Mouse (Mus musculus): Measurements from ENCODE around the gene Hrc. TPM values are rescaled to one million over a fixed set of nuclear protein-coding genes. Genes with fewer than 3 reads are reported as not detected.

Gene Hrc
- total RNA-seq (2023) = not detected

DNA sequence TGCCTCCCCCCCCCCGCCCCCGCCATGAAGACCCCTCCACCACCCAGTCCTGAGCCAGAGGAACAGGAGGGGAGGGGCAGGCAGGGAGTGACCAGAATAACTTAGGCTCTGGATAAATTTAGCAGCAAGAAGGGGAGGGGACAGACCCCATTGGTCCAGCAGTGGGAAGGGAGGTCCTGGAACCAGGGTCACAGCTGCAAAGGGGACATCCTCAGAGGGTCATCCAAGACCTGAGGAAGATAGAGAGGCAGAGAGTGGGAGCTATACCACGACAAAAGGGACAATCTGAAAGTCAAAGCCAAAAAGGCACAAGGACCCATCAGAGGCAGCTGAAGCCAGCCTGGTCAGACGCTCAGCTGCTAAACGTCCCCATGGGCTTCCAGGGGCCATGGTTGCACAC is at the start of gene Hrc:
TSS of gene Hrc (plus strand) at position 235 of the 400 bp plus-strand sequence.

DNA sequence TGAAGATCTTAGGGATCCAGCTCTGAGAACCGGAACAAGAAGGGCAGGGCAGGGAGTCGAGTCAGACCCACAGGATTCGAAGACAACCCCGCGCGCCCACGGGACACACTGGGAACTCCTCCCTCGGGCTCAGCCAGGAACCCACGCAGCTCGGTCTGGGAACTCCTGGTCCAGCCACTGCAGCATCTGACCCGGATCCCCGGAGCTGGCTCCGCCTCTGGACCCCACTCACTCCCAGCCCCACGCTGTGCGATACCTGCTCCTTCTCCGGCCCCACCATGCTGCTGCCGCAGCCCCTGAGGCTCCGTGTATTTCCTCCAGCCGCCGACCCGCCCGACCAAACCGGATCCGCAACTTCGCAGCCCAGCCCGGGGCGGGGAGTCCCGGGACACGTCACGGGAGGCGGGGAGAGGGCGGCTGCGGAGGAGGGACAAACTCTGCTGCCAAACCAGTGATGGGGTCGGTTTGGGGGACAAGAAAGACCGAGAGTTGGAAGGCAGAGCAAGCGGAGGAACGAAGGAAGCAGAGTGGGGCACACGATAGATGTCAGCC is 1.6 kb upstream of the Hrc start, which contains the start of gene Trpm4:
TSS of gene Trpm4 (minus strand) at position 350 of the 552 bp plus-strand sequence.

DNA sequence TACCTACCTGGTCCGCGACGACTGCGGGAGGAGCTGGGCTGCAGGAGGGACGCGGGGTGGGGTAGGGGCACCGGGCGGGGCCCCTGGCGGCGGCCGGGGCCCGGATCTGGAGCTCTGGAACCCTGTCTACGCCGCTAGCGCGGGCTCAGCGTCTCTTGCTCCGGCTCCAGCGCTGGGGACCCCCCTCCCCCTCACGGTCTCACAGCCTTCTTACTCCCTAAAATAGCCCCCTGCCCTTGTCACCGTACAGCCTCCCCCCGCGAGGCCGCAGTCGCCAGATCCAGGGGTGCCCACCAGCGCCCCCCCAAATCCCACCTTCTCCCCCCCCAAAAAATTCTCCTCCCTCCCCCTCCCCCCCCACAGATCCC is 31.5 kb downstream of the Hrc start, which contains the start of gene Ppfia3:
TSS of gene Ppfia3 (minus strand) at position 368 of the 368 bp plus-strand sequence.

DNA sequence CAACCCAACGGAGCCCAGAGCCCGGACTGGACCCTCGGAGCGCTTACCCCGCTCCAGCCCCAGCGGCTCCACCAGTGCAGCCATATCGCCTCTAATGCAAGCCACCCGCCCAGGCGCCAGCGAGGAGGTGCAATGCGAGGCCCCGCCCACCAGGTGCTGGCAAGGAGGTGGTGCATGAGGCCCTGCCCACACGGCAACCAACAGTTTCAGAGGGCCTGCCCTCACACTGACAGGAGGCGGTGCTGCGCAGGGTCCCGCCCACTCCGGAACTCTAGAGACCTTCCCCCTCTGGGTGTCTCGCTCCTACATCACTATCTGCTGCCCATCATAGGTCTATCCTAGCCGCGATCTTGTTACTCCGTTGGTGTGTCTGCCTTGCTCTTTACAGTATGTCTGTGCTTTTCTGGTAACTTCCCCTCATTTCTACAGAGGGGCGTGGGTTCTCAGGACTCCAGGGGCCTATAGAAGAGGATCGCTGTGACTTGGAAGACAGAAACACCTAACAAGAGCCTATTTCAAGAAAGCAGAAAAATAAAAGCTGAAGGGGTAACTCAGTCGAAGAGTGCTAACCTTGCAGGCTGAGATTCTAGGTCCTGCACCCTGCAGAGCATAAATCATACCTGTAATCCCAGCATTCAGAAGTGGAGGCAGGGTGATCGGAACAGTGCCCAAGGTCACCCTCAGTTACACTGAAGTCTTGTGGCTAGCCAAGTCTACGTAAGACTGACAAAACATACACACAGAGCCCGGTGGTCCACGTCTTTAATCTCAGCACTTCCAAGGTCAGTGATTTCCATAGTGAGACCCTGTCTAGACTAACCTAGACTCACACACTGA is 35.6 kb downstream of the Hrc start, which contains the start of gene Lin7b:
TSS of gene Lin7b (minus strand) at position 109 of the 837 bp plus-strand sequence.

Other genes starting within 250 kb of the Hrc start
- 1 to 10 TPM in 1 of 2 experiments, under 1 TPM in 1; 0.79 to 2.8 TPM for gene Rcn3, start 243.1 kb upstream of the Hrc start, total RNA-seq (2023)
- gene Fcgrt, start 231.4 kb upstream of the Hrc start, total RNA-seq (2023) = 10 to 100 TPM; 15.6 to 23.0 TPM
- 1,000 to 10,000 TPM in 1 of 2 experiments, 100 to 1,000 TPM in 1; 885 to 1,040 TPM for gene Rps11, start 210.9 kb upstream of the Hrc start, total RNA-seq (2023)
- 1,000 to 10,000 TPM; 1,010 to 1,095 TPM for gene Rpl13a, start 206.5 kb upstream of the Hrc start, total RNA-seq (2023)
- gene Gm45713, start 199.1 kb upstream of the Hrc start, total RNA-seq (2023) = not detected
- gene Flt3l, start 198.9 kb upstream of the Hrc start, total RNA-seq (2023) = 10 to 100 TPM; 23.6 to 24.1 TPM
- 10 to 100 TPM; 40.2 to 48.4 TPM for gene Pih1d1, start 181.0 kb upstream of the Hrc start, total RNA-seq (2023)
- 100 to 1,000 TPM in 1 of 2 experiments, 10 to 100 TPM in 1; 79.9 to 118 TPM for gene Aldh16a1, start 180.7 kb upstream of the Hrc start, total RNA-seq (2023)
- not detected for gene Slc17a7, start 171.3 kb upstream of the Hrc start, total RNA-seq (2023)
- gene Gfy, start 155.7 kb upstream of the Hrc start, total RNA-seq (2023) = not detected
- not detected for gene Pth2, start 154.3 kb upstream of the Hrc start, total RNA-seq (2023)
- under 1 TPM in 1 of 2 experiments, not detected in 1; 0.20 TPM for gene Ccdc155, start 130.4 kb upstream of the Hrc start, total RNA-seq (2023)
- under 1 TPM; 0.58 to 0.95 TPM for gene Dkkl1, start 123.1 kb upstream of the Hrc start, total RNA-seq (2023)
- gene Tead2, start 119.5 kb upstream of the Hrc start, total RNA-seq (2023) = not detected
- 100 to 1,000 TPM; 351 to 377 TPM for gene Cd37, start 96.2 kb upstream of the Hrc start, total RNA-seq (2023)
- under 1 TPM; 0.31 to 0.78 TPM for gene Slc6a16, start 94.2 kb upstream of the Hrc start, total RNA-seq (2023)
- under 1 TPM in 1 of 2 experiments, not detected in 1; 0.33 TPM for gene Slc6a21, start 57.8 kb upstream of the Hrc start, total RNA-seq (2023)
- 1 to 10 TPM; 3.5 to 4.6 TPM for gene Trpm4, start 1.5 kb upstream of the Hrc start, total RNA-seq (2023)
- not detected for gene Ppfia3, start 31.7 kb downstream of the Hrc start, total RNA-seq (2023)
- gene Lin7b, start 35.3 kb downstream of the Hrc start, total RNA-seq (2023) = not detected
- 100 to 1,000 TPM; 286 to 302 TPM for gene Snrnp70, start 60.5 kb downstream of the Hrc start, total RNA-seq (2023)
- gene Kcna7, start 70.4 kb downstream of the Hrc start, total RNA-seq (2023) = not detected
- not detected for gene Ntf5, start 78.4 kb downstream of the Hrc start, total RNA-seq (2023)
- not detected for gene Lhb, start 85.5 kb downstream of the Hrc start, total RNA-seq (2023)
- gene Gys1, start 99.6 kb downstream of the Hrc start, total RNA-seq (2023) = 10 to 100 TPM; 49.3 to 67.0 TPM
- 10 to 100 TPM; 31.3 to 32.1 TPM for gene Ruvbl2, start 102.8 kb downstream of the Hrc start, total RNA-seq (2023)
- gene Ftl1, start 124.6 kb downstream of the Hrc start, total RNA-seq (2023) = 1,000 to 10,000 TPM; 1,155 to 1,244 TPM
- 10 to 100 TPM; 42.2 to 50.4 TPM for gene Bax, start 131.6 kb downstream of the Hrc start, total RNA-seq (2023)
- not detected for gene Tulp2, start 146.6 kb downstream of the Hrc start, total RNA-seq (2023)
- 1 to 10 TPM in 1 of 2 experiments, under 1 TPM in 1; 0.80 to 1.9 TPM for gene Gm45808, start 151.5 kb downstream of the Hrc start, total RNA-seq (2023)
- gene Dhdh, start 153.5 kb downstream of the Hrc start, total RNA-seq (2023) = 1 to 10 TPM; 6.0 to 7.5 TPM
- gene Nucb1, start 175.1 kb downstream of the Hrc start, total RNA-seq (2023) = 100 to 1,000 TPM; 103 to 126 TPM
- gene Ppp1r15a, start 191.0 kb downstream of the Hrc start, total RNA-seq (2023) = 100 to 1,000 TPM; 173 to 218 TPM
- not detected for gene Plekha4, start 191.0 kb downstream of the Hrc start, total RNA-seq (2023)
- gene Hsd17b14, start 219.6 kb downstream of the Hrc start, total RNA-seq (2023) = not detected
- gene Bcat2, start 234.9 kb downstream of the Hrc start, total RNA-seq (2023) = 10 to 100 TPM; 32.2 to 35.8 TPM